ENCODE assay signal across 1 mouse cellular context in the genomic region with DNA sequence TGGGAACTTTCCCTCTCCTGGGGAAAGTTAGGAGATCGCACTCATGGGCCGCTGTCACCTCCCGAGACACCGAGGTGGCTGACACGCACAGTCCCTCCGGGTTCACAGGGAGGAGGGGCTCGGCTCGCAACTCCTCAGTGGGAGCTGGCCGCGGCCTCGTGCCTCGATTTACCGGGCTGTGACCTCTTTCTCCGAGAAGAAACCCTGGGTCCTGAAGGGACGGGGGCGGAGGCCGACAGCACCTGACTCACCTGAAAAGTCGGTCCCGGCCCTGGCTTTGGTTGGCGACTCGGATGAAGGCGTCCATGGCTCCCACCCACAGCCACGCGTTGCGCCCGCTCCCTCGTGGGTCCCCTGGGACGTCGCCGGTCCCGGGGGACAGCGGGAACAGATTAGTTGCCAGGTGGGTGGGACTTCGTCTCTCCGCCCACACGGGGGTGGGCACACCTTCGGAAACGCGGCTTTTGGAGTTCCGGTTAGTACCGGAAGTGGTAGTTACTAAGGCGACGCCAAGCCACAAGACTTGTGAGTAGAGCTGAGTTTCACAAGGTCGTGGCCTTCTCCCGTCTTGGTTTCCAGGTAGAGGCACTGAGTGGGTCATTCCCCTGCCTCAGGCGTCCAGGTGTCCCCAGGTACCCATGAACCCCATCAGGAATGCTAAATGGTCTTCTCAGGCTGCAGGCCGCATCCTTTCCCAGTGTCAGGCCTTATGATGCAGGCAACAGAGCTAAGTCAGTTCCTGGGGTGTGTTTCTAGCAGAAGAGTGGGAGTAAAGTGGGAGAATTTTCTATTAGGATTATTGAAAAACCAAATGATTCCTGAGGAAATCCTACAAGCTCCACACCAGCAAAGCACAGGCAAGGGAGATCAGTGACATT.
TF ChIP-seq lines count a peak whose summit lies in the region.

A gene (minus strand): TSS at position 473 of the 878 bp plus-strand sequence.
A gene (plus strand): TSS at position 505 of the 878 bp plus-strand sequence.

TF ChIP-seq in C2C12, 6 proteins besides CTCF, POLR2A, EP300 and RAD21 (continued from another document):
- TF ChIP-seq CEBPB (IDR thresholded peaks at IDR 0.05; ENCODE audit: low read depth) = no peak
- no peak for TF ChIP-seq MYOG (IDR thresholded peaks at IDR 0.05; ENCODE audit: control insufficient read depth, extremely low read depth, insufficient read length)
- TF ChIP-seq MYOD1 (IDR thresholded peaks at IDR 0.05; ENCODE audit: control insufficient read depth, insufficient read length, low read depth) = no peak
